Mouse (Mus musculus) ES-E14 (cell line): ENCODE results near the gene Ypel2. TPM values are rescaled to one million over a fixed set of nuclear protein-coding genes. Genes with fewer than 3 reads are reported as not detected.
"Not testable (repeated sequence)": the region's sequence is repeated elsewhere in the genome, so short reads cannot be mapped to it uniquely, and the experiment has no call there.

ENCODE experiments used
- DNase-seq: peaks from one replicate; pipeline ENCODE4 v3.0.0-alpha.2; 2013; ENCODE audit warnings: low read depth, low spot score
- H3K27ac ChIP-seq: 2 replicates; pipeline ENCODE4 v1.5.1; 2012; ENCODE audit warnings: low read depth, mild to moderate bottlenecking, low read length, moderate library complexity, mixed read lengths; ENCODE audit not compliant: poor library complexity, insufficient read depth, severe bottlenecking
- H3K36me3 ChIP-seq: 2 replicates; pipeline ENCODE4 v1.6.1; 2012; ENCODE audit warnings: mild to moderate bottlenecking, low read length, moderate library complexity, mixed read lengths; ENCODE audit not compliant: control insufficient read depth, poor library complexity, insufficient read depth, severe bottlenecking
- H3K4me1 ChIP-seq, 2 experiments: fragments of 150-350 bp in 1 of 2; sonication (generic) in 1 of 2; 2 replicates each; pipeline ENCODE4 v1.6.1; 2012; ENCODE audit warnings: low read length in 2 of 2, mild to moderate bottlenecking in 1 of 2, mixed read lengths in 1 of 2; ENCODE audit not compliant: control insufficient read depth in 2 of 2, insufficient read depth in 2 of 2, poor library complexity in 1 of 2
- H3K4me3 ChIP-seq, 2 experiments: fragments of 150-350 bp in 1 of 2; sonication (generic) in 1 of 2; 2 replicates each; pipeline ENCODE4 v1.5.1; 2012; ENCODE audit warnings: low read length in 2 of 2, low read depth in 1 of 2, mild to moderate bottlenecking in 1 of 2, mixed read lengths in 1 of 2; ENCODE audit not compliant: insufficient read depth in 1 of 2, poor library complexity in 1 of 2, severe bottlenecking in 1 of 2
- H3K9ac ChIP-seq: 2 replicates; pipeline ENCODE4 v1.6.1; 2012; ENCODE audit warnings: low read depth, mild to moderate bottlenecking, low read length, mixed read lengths; ENCODE audit not compliant: poor library complexity, insufficient read depth, severe bottlenecking
- H3K9me3 ChIP-seq: fragments of 150-350 bp; sonication (generic); 2 replicates; pipeline ENCODE4 v1.6.1; 2012; ENCODE audit warnings: low read depth, mild to moderate bottlenecking, low read length; ENCODE audit not compliant: control insufficient read depth, insufficient read depth
- CHD2 ChIP-seq: IDR thresholded peaks from 2 replicates; pipeline ENCODE4 v1.6.1; 2014; ENCODE audit warnings: mild to moderate bottlenecking, low read depth, low read length, inconsistent platforms
- HCFC1 ChIP-seq: IDR thresholded peaks from 2 replicates; pipeline ENCODE4 v1.6.1; 2012; ENCODE audit warnings: low read length, inconsistent platforms, borderline replicate concordance; ENCODE audit not compliant: insufficient read depth
- MAFK ChIP-seq: IDR thresholded peaks from 2 replicates; pipeline ENCODE4 v1.6.1; 2014; ENCODE audit warnings: mild to moderate bottlenecking, low read depth, low read length, inconsistent platforms; ENCODE audit not compliant: insufficient read depth
- ZC3H11A ChIP-seq: IDR thresholded peaks from 2 replicates; pipeline ENCODE4 v1.6.1; 2012; ENCODE audit warnings: low read depth, mild to moderate bottlenecking, inconsistent platforms, low read length, borderline replicate concordance
- ZNF384 ChIP-seq: IDR thresholded peaks from 2 replicates; pipeline ENCODE4 v1.6.1; 2012; ENCODE audit warnings: low read depth, low read length, inconsistent platforms
- in situ Hi-C, 2 experiments: fragments of 600-800 bp; cut with MboI; formaldehyde crosslinking; loops; one replicate each; pipeline ENCODE4 v1.15.1; 2025; ENCODE audit warnings: low sequenced_read_pairs in 2 of 2, inconsistent platforms in 1 of 2; ENCODE audit not compliant: unreplicated experiment in 2 of 2
- total RNA-seq: library from RNA; depleted of rRNA; stranded (reverse); fragments of 300-350 nt; gene quantifications from 2 replicates; pipeline ENCODE4 v1.2.3, GENCODE M21; 2012

The Ypel2 gene
- total RNA-seq, 1 experiment = 3.6 TPM

DNA sequence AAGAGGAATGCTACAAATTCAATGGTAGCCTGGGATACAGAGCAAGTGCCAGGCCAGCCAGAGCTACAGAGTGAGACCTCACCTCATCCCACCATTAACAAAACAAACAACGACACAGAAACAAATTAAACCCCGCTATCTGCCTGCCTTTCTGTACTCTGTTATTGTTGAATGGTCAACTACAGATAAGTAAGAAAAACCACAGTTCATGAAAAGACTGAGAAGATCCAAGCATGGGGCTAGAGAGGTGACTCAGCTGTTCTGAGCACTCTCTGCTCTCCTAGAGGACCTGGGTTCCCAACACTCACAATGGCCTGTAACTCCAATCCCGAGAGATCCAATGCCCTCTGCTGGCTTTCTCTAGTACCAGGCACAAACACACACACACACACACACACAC is 34.7 kb upstream of the Ypel2 start:
- Histone ChIP-seq H3K9ac (no peak overlapping the region), H3K4me1 (peaks cover 0 to 2% of the 10 kb centered on the region in 2 experiments; a peak in 1 of 4 replicates), H3K36me3 (no peaks in the 10 kb centered on the region), H3K27ac (no peak overlapping the region), H3K9me3 (no peaks in the 10 kb centered on the region), H3K4me3 (no peak overlapping the region)
- no peak for DNase-seq
- TF ChIP-seq MAFK = no peak
- TF ChIP-seq ZNF384 = no peak
- no peak for TF ChIP-seq CHD2
- TF ChIP-seq ZC3H11A = no peak
- no peak for TF ChIP-seq HCFC1
- in situ Hi-C loops = no loop called here

- H3K4me3 ChIP-seq = no peak overlapping the region
- no peaks in the 10 kb centered on the region for H3K9me3 ChIP-seq
- H3K9ac ChIP-seq = no peak overlapping the region
- peaks cover 0 to 2% of the 10 kb centered on the region in 2 experiments; a peak in 1 of 4 replicates for H3K4me1 ChIP-seq
- no peak overlapping the region for H3K27ac ChIP-seq
- no peak for DNase-seq
- no peaks in the 10 kb centered on the region for H3K36me3 ChIP-seq
- TF ChIP-seq ZC3H11A (no peak), HCFC1 (no peak), ZNF384 (no peak), CHD2 (no peak), MAFK (no peak)
- in situ Hi-C loops = no loop called here
These were observed 32.8 kb upstream of the Ypel2 start for GRCm38 (mm10) chr11:87026096-87026875.

GRCm38 (mm10) chr11:87025351-87025750 is 31.8 kb upstream of the Ypel2 start:
- TF ChIP-seq HCFC1 = no peak
- TF ChIP-seq ZNF384 = no peak
- no peak for TF ChIP-seq CHD2
- TF ChIP-seq ZC3H11A = no peak
- no peak for TF ChIP-seq MAFK
- in situ Hi-C loops = no loop called here
- no peak for DNase-seq

GRCm38 (mm10) chr11:87023240-87023639 is 29.7 kb upstream of the Ypel2 start:
- H3K9ac ChIP-seq, H3K9me3 ChIP-seq, H3K4me3 ChIP-seq, in situ Hi-C loops, H3K27ac ChIP-seq, H3K36me3 ChIP-seq, H3K4me1 ChIP-seq: not testable (repeated sequence)
- peak; percentile 20 for DNase-seq

More at GRCm38 (mm10) chr11:87025351-87025750, 31.8 kb upstream of the Ypel2 start:
- Histone ChIP-seq H3K36me3 (no peaks in the 10 kb centered on the region), H3K27ac (no peak overlapping the region), H3K9ac (no peak overlapping the region), H3K4me3 (no peak overlapping the region), H3K9me3 (no peaks in the 10 kb centered on the region), H3K4me1 (peaks cover 0 to 2% of the 10 kb centered on the region in 2 experiments; a peak in 1 of 4 replicates)

DNA sequence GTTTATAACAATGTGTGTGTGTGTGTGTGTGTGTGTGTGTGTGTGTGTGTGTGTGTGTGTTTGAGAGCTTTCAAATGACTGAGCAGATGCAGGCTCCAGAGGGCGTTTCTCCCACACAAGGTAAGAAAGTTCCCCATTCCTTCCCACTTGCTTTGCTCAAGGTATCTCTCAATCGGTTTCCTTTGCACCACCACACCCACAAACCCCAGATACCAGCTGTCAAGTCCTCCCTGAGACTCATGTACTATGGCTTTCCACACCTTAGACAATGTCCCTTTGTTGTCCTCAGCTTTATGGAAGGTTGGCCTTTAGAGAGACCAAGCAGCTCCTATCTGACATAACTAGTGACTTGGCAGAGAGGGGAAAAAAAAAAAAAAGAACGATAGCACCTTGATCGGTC is 29.3 kb upstream of the Ypel2 start:
- TF ChIP-seq ZC3H11A (no peak), ZNF384 (no peak), HCFC1 (no peak), CHD2 (no peak), MAFK (no peak)
- H3K4me3 ChIP-seq = no peak overlapping the region
- H3K9me3 ChIP-seq = no peaks in the 10 kb centered on the region
- H3K4me1 ChIP-seq = peaks cover 0 to 2% of the 10 kb centered on the region in 2 experiments; a peak in 1 of 4 replicates
- H3K36me3 ChIP-seq = no peaks in the 10 kb centered on the region
- DNase-seq = no peak
- no peak overlapping the region for H3K9ac ChIP-seq
- in situ Hi-C loops = no loop called here
- H3K27ac ChIP-seq = no peak overlapping the region
